Mouse (Mus musculus): ENCODE measurements at regions not wholly inside any gene's neighbourhood (a gene's known extent, or its start where the extent isn't known, plus 50 kb on each side); places are given as distances from the start of the nearest gene placed in this dataset.

GRCm38 (mm10) chrX:5765702-5766101 lies 96.8 kb downstream of the Btbd35f7 start:
- TF ChIP-seq CTCF (conservative IDR thresholded peaks at IDR 0.05) = no peak
- peak; percentile 7 to 16 for DNase-seq (ENCODE audit: low spot score in 2 of 2)
- Histone ChIP-seq H3K27ac (no peak overlapping the region), H3K4me3 (no peak overlapping the region)

- Histone ChIP-seq H3K27ac (no peak overlapping the region), H3K4me3 (no peak overlapping the region)
- no peak for DNase-seq (ENCODE audit: low spot score in 2 of 2)
- TF ChIP-seq CTCF (conservative IDR thresholded peaks at IDR 0.05) = no peak
Observed at GRCm38 (mm10) chrX:5798433-5798832, 129.6 kb downstream of the Btbd35f7 start.

DNA sequence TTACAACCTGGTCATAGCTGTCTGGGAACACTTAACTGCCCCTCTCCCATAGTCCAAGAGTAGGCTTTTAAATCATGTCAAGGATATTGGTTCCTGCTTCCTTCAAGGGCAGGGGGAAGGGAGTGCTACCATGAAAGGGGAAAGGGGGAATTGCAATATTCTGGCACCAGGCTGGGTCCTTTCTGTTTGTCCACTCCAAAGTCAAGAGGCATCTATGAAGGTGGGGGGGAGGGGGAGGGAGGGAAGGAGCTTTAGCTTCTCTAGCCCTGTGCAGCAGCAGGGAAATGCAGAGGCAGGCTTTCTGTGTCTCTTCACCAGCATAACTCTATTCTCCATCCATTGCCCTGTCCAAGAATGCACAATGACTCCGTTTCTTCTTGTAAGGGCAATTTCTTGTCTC lies 130.0 kb downstream of the Btbd35f7 start:
- no peak for DNase-seq (ENCODE audit: low spot score in 2 of 2)
- TF ChIP-seq CTCF (conservative IDR thresholded peaks at IDR 0.05) = no peak
- H3K27ac ChIP-seq = no peak overlapping the region
- no peak overlapping the region for H3K4me3 ChIP-seq

GRCm38 (mm10) chrX:5803181-5803580 lies 134.3 kb downstream of the Btbd35f7 start:
- H3K27ac ChIP-seq = no peak overlapping the region
- DNase-seq (ENCODE audit: low spot score in 2 of 2) = no peak
- no peak overlapping the region for H3K4me3 ChIP-seq
- peak; percentile 71 for TF ChIP-seq CTCF (conservative IDR thresholded peaks at IDR 0.05)
